Mouse (Mus musculus): ENCODE measurements around the gene Aifm2. TPM values are rescaled to one million over a fixed set of nuclear protein-coding genes. Genes with fewer than 3 reads are reported as not detected.
A peak's percentile ranks its signal among the peaks of the same experiment; 100 is the strongest.

Aifm2 gene
- total RNA-seq, 1 experiment: 13.4 TPM

DNA sequence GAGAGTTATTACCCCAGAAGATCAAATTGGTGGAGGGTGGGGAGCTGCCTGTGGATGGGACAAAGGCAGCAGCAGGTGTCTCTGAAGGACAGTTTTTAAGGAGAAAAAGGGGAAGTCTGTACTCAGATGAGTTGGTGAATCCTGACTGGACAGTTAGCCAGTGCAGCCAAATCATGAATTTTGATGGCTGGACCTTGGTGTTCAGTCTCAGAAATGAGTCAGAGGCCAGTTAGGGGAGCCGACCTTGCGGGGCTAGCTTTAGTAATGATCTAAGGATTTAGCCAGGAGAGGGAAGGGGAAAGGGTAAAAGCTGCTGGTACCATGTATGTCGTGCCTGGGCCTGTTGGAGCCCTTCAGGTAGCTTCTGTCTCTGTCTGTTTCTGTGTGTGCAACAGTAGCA, 1.5 kb upstream of the Aifm2 start:
- no peak overlapping the region for H3K9ac ChIP-seq (ENCODE audit: insufficient read depth, low read depth, low read length, poor library complexity, severe bottlenecking)
- H3K4me1 ChIP-seq (ENCODE audit: control insufficient read depth in 2 of 2, insufficient read depth in 2 of 2, low read length in 2 of 2, poor library complexity in 1 of 2): peaks cover 0 to 8% of the 10 kb centered on the region in 2 experiments; a peak in 3 of 4 replicates
- no peak overlapping the region for H3K4me3 ChIP-seq (ENCODE audit: insufficient read depth in 1 of 2, low read depth in 1 of 2, low read length in 2 of 2, poor library complexity in 1 of 2, severe bottlenecking in 1 of 2)
- H3K27ac ChIP-seq (ENCODE audit: insufficient read depth, low read depth, low read length, poor library complexity, severe bottlenecking): no peak overlapping the region
- TF ChIP-seq MAFK (IDR thresholded peaks at IDR 0.05; ENCODE audit: insufficient read depth, low read depth, low read length) (no peak), HCFC1 (IDR thresholded peaks at IDR 0.05; ENCODE audit: borderline replicate concordance, insufficient read depth, low read length) (no peak), ZNF384 (IDR thresholded peaks at IDR 0.05; ENCODE audit: low read depth, low read length) (no peak), CHD2 (IDR thresholded peaks at IDR 0.05; ENCODE audit: low read depth, low read length) (no peak), ZC3H11A (IDR thresholded peaks at IDR 0.05; ENCODE audit: borderline replicate concordance, low read depth, low read length) (no peak)
- no peak for DNase-seq (ENCODE audit: low read depth, low spot score)
- in situ Hi-C loops (cut with MboI; ENCODE audit: low sequenced_read_pairs in 2 of 2, unreplicated experiment in 2 of 2): no loop called here
- no peaks in the 10 kb centered on the region for H3K9me3 ChIP-seq (ENCODE audit: control insufficient read depth, insufficient read depth, low read depth, low read length)
- no peaks in the 10 kb centered on the region for H3K36me3 ChIP-seq (ENCODE audit: control insufficient read depth, insufficient read depth, low read length, poor library complexity, severe bottlenecking)

- Histone ChIP-seq H3K27ac (ENCODE audit: insufficient read depth, low read depth, low read length, poor library complexity, severe bottlenecking) (no peak overlapping the region), H3K4me1 (ENCODE audit: control insufficient read depth in 2 of 2, insufficient read depth in 2 of 2, low read length in 2 of 2, poor library complexity in 1 of 2) (peaks cover 0 to 8% of the 10 kb centered on the region in 2 experiments; a peak in 3 of 4 replicates), H3K36me3 (ENCODE audit: control insufficient read depth, insufficient read depth, low read length, poor library complexity, severe bottlenecking) (no peaks in the 10 kb centered on the region), H3K9ac (ENCODE audit: insufficient read depth, low read depth, low read length, poor library complexity, severe bottlenecking) (no peak overlapping the region), H3K4me3 (ENCODE audit: insufficient read depth in 1 of 2, low read depth in 1 of 2, low read length in 2 of 2, poor library complexity in 1 of 2, severe bottlenecking in 1 of 2) (no peak overlapping the region), H3K9me3 (ENCODE audit: control insufficient read depth, insufficient read depth, low read depth, low read length) (no peaks in the 10 kb centered on the region)
- in situ Hi-C loops (cut with MboI; ENCODE audit: low sequenced_read_pairs in 2 of 2, unreplicated experiment in 2 of 2): no loop called here
- TF ChIP-seq MAFK (IDR thresholded peaks at IDR 0.05; ENCODE audit: insufficient read depth, low read depth, low read length) (no peak), ZC3H11A (IDR thresholded peaks at IDR 0.05; ENCODE audit: borderline replicate concordance, low read depth, low read length) (no peak), ZNF384 (IDR thresholded peaks at IDR 0.05; ENCODE audit: low read depth, low read length) (no peak), CHD2 (IDR thresholded peaks at IDR 0.05; ENCODE audit: low read depth, low read length) (no peak), HCFC1 (IDR thresholded peaks at IDR 0.05; ENCODE audit: borderline replicate concordance, insufficient read depth, low read length) (no peak)
- no peak for DNase-seq (ENCODE audit: low read depth, low spot score)
Observed at GRCm38 (mm10) chr10:61714146-61714545, 917 bp upstream of the Aifm2 start.

DNA sequence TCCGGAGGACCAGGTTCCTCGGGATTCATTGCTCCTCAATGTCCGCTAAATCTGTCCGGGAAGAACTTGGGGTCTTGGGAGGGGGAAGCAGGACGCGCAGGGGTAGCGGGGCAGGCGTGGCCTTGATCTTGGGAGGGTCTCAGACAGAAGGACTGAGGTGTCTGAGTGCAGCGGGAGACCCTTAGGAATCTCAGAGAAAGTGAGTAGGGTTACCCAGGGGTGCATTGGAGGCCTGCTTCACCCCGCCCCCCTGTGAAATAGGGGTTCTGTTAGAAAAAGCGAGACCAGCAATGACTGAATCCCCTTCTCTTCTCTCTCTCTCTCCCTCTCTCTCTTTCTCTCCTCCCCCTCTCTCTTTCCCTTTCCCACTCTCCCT, 387 bp downstream of the Aifm2 start:
- TF ChIP-seq ZC3H11A (IDR thresholded peaks at IDR 0.05; ENCODE audit: borderline replicate concordance, low read depth, low read length) (no peak), CHD2 (IDR thresholded peaks at IDR 0.05; ENCODE audit: low read depth, low read length) (no peak), HCFC1 (IDR thresholded peaks at IDR 0.05; ENCODE audit: borderline replicate concordance, insufficient read depth, low read length) (no peak), ZNF384 (IDR thresholded peaks at IDR 0.05; ENCODE audit: low read depth, low read length) (no peak), MAFK (IDR thresholded peaks at IDR 0.05; ENCODE audit: insufficient read depth, low read depth, low read length) (no peak)
- in situ Hi-C loops (cut with MboI; ENCODE audit: low sequenced_read_pairs in 2 of 2, unreplicated experiment in 2 of 2): no loop called here
- Histone ChIP-seq H3K9me3 (ENCODE audit: control insufficient read depth, insufficient read depth, low read depth, low read length) (no peaks in the 10 kb centered on the region), H3K4me3 (ENCODE audit: insufficient read depth in 1 of 2, low read depth in 1 of 2, low read length in 2 of 2, poor library complexity in 1 of 2, severe bottlenecking in 1 of 2) (peak overlapping the region; percentile 70 to 79), H3K36me3 (ENCODE audit: control insufficient read depth, insufficient read depth, low read length, poor library complexity, severe bottlenecking) (no peaks in the 10 kb centered on the region), H3K9ac (ENCODE audit: insufficient read depth, low read depth, low read length, poor library complexity, severe bottlenecking) (peak overlapping the region; percentile 54), H3K4me1 (ENCODE audit: control insufficient read depth in 2 of 2, insufficient read depth in 2 of 2, low read length in 2 of 2, poor library complexity in 1 of 2) (peaks cover 0 to 8% of the 10 kb centered on the region in 2 experiments; a peak in 3 of 4 replicates), H3K27ac (ENCODE audit: insufficient read depth, low read depth, low read length, poor library complexity, severe bottlenecking) (no peak overlapping the region)
- DNase-seq (ENCODE audit: low read depth, low spot score): no peak

DNA sequence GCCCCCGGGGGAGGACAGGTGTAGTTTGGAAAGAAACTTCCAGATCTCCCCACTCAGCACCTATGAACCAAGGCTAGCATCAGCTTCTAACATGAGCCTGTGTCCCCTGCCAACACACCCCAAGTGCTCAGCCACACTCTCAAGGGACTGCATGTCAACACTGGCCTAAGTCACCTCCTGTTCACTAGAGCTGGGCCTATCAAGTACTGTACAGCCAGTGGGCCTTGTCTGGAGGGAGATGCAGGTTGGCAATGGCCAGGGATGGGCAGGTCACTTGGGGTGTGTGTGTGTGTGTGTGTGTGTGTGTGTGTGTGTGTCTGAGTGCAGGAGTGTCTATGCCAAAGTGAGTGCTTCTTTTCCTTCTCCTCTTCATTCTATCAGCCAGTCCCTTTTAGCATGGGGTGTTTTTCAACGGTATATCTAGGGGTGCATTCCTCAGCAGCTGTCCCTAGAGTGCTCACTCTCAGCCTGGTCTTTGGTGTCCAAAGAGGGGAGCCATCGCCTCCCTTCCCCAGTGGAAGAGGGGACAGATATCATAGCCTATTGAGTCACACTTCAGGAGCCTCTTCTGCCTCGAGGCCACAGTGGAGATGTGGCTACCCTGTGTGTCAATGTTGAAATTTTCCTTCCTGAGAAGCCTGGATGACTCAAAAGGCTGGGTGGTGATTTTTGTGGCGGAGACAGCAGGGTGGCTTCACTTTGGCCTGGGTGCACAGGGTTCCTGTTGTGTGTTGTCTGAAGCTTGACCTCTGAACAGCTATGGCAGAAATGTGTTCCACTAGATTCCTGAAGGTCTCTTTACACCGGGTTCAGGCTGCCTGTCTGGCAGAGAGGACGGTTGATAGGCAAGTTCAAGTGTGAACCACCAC, 1.2 kb downstream of the Aifm2 start:
- Histone ChIP-seq H3K4me3 (ENCODE audit: insufficient read depth in 1 of 2, low read depth in 1 of 2, low read length in 2 of 2, poor library complexity in 1 of 2, severe bottlenecking in 1 of 2) (no peak overlapping the region), H3K36me3 (ENCODE audit: control insufficient read depth, insufficient read depth, low read length, poor library complexity, severe bottlenecking) (no peaks in the 10 kb centered on the region), H3K9me3 (ENCODE audit: control insufficient read depth, insufficient read depth, low read depth, low read length) (no peaks in the 10 kb centered on the region), H3K9ac (ENCODE audit: insufficient read depth, low read depth, low read length, poor library complexity, severe bottlenecking) (no peak overlapping the region), H3K27ac (ENCODE audit: insufficient read depth, low read depth, low read length, poor library complexity, severe bottlenecking) (no peak overlapping the region), H3K4me1 (ENCODE audit: control insufficient read depth in 2 of 2, insufficient read depth in 2 of 2, low read length in 2 of 2, poor library complexity in 1 of 2) (peaks cover 0 to 8% of the 10 kb centered on the region in 2 experiments; a peak in 3 of 4 replicates)
- no peak for DNase-seq (ENCODE audit: low read depth, low spot score)
- in situ Hi-C loops (cut with MboI; ENCODE audit: low sequenced_read_pairs in 2 of 2, unreplicated experiment in 2 of 2): no loop called here
- TF ChIP-seq CHD2 (IDR thresholded peaks at IDR 0.05; ENCODE audit: low read depth, low read length) (no peak), ZNF384 (IDR thresholded peaks at IDR 0.05; ENCODE audit: low read depth, low read length) (no peak)

Measured in ES-E14 (cell line).